Mouse (Mus musculus): ENCODE measurements around the gene Slc4a1ap.

Gene Slc4a1ap

DNA sequence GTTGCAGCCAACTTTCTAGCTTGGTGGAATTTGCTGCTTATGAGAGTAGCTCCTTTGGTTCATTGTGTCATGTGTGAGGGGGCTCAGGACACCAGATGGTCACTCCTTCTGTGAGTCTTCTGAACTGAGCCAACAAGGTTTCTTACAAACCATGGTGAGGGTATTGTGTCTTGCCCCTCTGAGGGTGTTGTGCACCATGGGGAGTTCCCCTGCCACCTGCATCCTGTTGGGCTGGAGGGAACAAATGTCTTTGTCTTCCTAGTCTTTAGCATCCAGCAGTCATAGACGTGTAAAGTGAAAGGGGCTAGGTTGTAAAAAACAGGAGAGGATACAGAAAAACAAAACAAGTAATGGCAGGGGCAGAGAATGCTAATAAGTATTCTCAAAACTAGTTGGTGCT, 32.6 kb downstream of the Slc4a1ap start:
- DNase-seq (ENCODE audit: low read depth, low spot score) = no peak
- Histone ChIP-seq H3K27me3 (ENCODE audit: control insufficient read depth, insufficient read depth, low read length, poor library complexity, severe bottlenecking) (no peaks in the 10 kb centered on the region), H3K36me3 (ENCODE audit: control insufficient read depth, insufficient read depth, low read length, poor library complexity, severe bottlenecking) (peaks cover 7% of the 10 kb centered on the region)

DNA sequence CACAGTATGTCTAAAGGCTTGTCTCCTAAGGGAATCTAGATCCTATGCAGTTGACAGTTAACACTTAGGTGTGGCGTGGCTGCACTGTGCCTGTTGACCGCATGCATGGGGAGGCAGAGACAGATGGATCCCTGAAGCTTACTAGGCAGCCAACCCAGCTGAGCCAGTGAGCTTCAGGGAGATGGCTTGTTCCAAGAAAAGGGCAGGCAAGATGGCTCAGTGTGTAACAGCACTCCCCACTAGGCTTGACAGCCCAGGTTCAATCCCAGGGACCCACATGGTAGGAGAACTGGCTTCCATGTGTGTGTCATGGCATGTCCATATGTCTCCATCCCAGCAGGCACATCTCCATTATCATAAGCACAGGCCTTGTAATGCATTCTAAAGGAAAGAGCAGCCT, 33.6 kb downstream of the Slc4a1ap start:
- Histone ChIP-seq H3K36me3 (ENCODE audit: control insufficient read depth, insufficient read depth, low read length, poor library complexity, severe bottlenecking) (peaks cover 7% of the 10 kb centered on the region), H3K27me3 (ENCODE audit: control insufficient read depth, insufficient read depth, low read length, poor library complexity, severe bottlenecking) (no peaks in the 10 kb centered on the region)
- no peak for DNase-seq (ENCODE audit: low read depth, low spot score)

DNA sequence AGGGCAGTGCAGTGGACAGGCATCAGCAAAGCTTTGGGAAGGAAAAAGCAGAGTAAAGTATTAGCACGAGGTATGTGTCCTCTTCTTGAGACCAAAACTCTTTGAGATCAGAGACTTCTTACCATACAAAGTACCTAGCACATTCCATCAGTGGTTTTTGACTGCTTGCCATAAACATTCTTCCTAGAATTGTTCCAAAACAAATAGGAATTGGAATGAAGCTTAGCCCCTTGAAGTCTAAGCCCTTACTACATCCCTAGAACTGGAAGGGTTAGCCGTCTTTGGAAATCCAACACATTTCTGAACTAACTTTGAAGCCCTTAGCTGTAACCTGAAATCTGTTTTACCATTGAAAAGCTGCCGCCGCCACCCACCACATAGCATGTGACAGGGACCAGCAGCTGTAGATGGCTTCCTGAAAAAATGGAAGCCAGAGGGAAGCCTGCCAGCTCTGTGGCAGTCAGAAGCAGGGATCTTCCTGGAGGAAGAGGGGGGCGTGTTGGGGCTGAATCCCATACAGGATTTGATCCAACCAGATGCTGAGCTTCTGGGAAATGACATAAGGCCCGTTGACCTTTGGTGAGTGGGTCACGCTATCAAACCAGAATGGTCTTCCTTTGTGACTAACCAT, 35.4 kb downstream of the Slc4a1ap start:
- no peaks in the 10 kb centered on the region for H3K27me3 ChIP-seq (ENCODE audit: control insufficient read depth, insufficient read depth, low read length, poor library complexity, severe bottlenecking)
- H3K36me3 ChIP-seq (ENCODE audit: control insufficient read depth, insufficient read depth, low read length, poor library complexity, severe bottlenecking) = peaks cover 2% of the 10 kb centered on the region; the same call in 1 of the 2 replicates
- no peak for DNase-seq (ENCODE audit: low read depth, low spot score)

DNA sequence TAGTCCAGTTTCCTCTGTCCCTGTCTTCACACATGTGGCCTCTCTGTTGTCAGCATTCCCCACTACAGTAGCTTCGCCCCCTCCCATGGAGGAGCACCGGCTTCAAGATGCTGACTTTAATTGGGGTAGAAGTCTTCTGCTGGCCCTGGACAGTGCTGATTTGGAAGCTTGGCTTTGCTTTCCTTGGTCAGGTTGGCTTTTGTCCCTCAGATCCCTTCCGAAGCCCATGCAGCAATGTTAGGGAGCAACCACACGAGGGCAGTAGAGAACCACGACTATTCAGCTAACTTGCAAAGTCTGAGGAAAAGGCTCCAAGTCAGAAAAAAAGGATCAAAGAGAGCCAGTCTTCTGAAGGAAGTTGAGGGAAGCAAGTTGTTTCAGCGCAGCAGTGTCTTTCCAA, 36.7 kb downstream of the Slc4a1ap start:
- H3K27me3 ChIP-seq (ENCODE audit: control insufficient read depth, insufficient read depth, low read length, poor library complexity, severe bottlenecking) = no peaks in the 10 kb centered on the region
- DNase-seq (ENCODE audit: low read depth, low spot score) = peak; percentile 80
- peaks cover 2% of the 10 kb centered on the region; the same call in 1 of the 2 replicates for H3K36me3 ChIP-seq (ENCODE audit: control insufficient read depth, insufficient read depth, low read length, poor library complexity, severe bottlenecking)

DNA sequence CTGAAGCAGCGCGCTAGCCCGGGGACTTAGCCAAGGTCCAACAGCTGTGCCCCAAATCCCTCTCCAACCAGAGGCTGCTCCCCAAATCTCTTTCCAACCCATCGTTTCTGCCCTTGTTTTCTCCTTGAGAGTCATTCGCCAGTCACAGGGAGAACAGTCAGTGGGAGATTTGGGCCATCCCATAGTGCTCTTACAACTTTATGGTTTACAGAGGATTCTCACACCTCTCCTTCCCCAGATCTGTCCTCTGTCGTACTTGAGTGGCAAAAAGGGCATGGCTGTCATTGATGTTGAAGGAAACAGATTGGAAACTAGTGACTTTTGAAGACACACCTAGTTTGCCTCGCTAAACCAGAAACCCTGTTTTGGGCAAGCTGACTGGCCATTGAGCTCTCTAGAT, 37.1 kb downstream of the Slc4a1ap start:
- DNase-seq (ENCODE audit: low read depth, low spot score) = no peak
- H3K36me3 ChIP-seq (ENCODE audit: control insufficient read depth, insufficient read depth, low read length, poor library complexity, severe bottlenecking) = peaks cover 2% of the 10 kb centered on the region; the same call in 1 of the 2 replicates
- H3K27me3 ChIP-seq (ENCODE audit: control insufficient read depth, insufficient read depth, low read length, poor library complexity, severe bottlenecking) = no peaks in the 10 kb centered on the region

DNA sequence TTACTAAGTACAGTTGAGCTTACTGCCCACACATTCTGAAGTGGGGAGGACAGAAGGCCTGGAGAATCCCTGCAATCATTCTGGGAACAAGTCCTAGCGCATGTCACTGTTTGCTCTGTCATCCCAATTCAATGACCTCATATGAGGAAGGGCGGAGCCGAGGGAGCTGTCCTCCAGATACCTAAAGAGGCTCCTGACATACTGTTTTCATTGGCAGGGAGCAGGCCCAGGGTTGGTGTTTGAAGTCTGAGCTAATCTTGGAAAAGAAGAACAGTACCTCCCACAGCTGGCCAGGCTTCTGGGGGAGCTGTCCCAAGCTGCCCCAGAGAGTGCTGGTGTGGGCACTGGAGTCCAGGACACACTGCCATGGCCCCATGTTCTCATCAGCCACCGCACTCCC, 38.2 kb downstream of the Slc4a1ap start:
- Histone ChIP-seq H3K27me3 (ENCODE audit: control insufficient read depth, insufficient read depth, low read length, poor library complexity, severe bottlenecking) (no peaks in the 10 kb centered on the region), H3K36me3 (ENCODE audit: control insufficient read depth, insufficient read depth, low read length, poor library complexity, severe bottlenecking) (peaks cover 2% of the 10 kb centered on the region; the same call in 1 of the 2 replicates)
- DNase-seq (ENCODE audit: low read depth, low spot score) = no peak

DNA sequence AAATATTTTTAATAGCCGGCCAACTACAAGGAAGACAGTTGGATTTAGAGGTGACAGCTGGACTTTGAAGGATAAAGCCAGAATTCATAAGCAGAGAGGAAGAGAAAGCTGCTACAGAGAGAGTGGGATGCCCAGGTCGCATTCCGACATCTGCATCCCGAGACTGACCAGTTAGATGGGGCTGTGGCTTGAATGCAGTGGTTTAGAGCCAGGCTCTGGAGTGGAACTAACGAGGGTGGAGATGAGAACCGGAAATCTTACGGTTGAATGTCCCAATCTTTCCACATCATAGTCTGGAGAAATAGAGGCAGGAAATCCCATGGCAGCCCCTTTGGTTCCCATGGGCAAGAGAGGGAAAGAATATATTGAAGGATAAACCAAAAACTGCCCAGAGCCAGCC, 39.2 kb downstream of the Slc4a1ap start:
- Histone ChIP-seq H3K27me3 (ENCODE audit: control insufficient read depth, insufficient read depth, low read length, poor library complexity, severe bottlenecking) (no peaks in the 10 kb centered on the region), H3K36me3 (ENCODE audit: control insufficient read depth, insufficient read depth, low read length, poor library complexity, severe bottlenecking) (peaks cover 2% of the 10 kb centered on the region; the same call in 1 of the 2 replicates)
- DNase-seq (ENCODE audit: low read depth, low spot score) = no peak

DNA sequence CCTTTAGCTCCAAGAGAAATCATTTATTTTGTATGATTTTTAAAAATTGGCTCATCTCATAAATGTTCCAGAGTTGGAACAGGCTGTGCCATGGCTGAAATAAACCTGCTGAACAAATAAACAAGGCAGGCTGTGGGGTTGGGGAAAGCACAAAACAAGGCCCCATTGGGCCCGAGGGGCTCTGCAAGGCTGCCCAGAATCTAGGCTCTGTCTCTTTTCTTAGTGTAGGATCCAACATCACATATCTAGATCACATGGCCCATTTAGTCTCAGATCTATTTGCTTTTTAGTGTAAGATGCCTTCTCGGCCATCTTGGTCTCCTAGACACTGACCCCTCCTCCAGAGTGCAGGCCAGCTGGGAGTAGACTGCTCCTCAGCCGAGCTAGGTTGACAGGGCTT, 39.7 kb downstream of the Slc4a1ap start:
- DNase-seq (ENCODE audit: low read depth, low spot score) = no peak
- H3K36me3 ChIP-seq (ENCODE audit: control insufficient read depth, insufficient read depth, low read length, poor library complexity, severe bottlenecking) = peaks cover 2% of the 10 kb centered on the region; the same call in 1 of the 2 replicates
- no peaks in the 10 kb centered on the region for H3K27me3 ChIP-seq (ENCODE audit: control insufficient read depth, insufficient read depth, low read length, poor library complexity, severe bottlenecking)

DNA sequence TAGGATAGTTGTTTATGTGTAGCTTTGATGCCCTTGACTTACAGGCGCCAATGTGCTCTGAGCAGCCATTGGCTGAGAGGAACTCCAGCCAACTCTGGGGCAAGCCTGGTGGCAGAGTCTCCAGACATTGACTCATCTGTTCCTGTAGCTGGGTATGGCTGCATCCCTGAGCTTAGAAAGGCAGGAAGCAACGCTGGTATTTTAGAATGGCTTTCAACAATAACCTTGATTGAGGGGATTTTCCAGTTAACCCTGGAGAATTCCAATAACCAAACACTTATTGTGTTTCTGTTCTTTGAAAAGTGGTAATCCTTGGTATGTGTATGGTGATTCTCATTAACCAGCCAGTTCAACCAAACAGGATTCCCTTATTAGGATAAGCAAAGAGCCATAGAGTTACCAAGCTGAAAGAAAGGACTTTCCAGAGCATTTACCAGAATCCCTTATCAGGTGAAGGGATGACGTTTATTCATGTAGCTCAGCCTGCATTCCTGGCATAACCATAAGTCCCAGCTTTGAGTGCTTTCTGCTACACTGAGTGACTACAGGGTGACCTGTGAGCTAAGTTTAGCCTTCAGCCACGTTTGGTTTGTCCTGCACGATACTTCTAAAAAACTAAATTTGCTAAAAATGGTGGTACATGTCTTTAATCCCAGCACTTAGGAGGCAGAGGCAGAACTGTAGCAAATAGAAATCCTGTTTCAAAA, 41.3 kb downstream of the Slc4a1ap start:
- H3K27me3 ChIP-seq (ENCODE audit: control insufficient read depth, insufficient read depth, low read length, poor library complexity, severe bottlenecking) = no peaks in the 10 kb centered on the region
- no peaks in the 10 kb centered on the region for H3K36me3 ChIP-seq (ENCODE audit: control insufficient read depth, insufficient read depth, low read length, poor library complexity, severe bottlenecking)
- DNase-seq (ENCODE audit: low read depth, low spot score) = no peak

DNA sequence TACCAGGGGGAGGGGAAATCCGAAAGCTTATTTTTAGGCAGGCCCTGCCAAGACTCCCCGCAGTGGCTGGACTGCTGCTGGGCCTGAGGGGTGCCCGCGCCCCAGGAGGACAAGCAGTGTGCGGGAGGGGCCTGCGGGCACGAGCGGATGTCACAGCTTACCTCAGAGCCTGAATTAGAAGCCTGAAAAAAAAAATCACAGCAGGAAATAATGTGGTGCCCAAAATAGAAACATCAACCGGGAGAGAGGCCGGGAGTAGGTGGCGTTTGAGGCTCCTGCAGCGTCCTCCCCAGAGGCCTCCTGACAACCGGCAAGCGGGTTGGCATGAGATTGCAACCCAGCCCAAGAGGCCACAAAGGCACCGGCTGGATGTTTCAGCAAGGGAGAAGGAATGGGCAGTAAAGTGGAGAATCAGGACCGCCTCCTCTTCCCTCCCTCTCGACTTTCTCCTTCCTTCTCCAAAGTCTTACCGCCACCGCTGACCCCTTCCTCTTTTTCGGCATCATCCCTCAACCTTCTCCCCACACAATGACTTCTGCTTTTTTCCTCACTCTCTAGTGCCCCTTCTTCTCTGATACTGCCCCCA, 44.3 kb downstream of the Slc4a1ap start:
- Histone ChIP-seq H3K27me3 (ENCODE audit: control insufficient read depth, insufficient read depth, low read length, poor library complexity, severe bottlenecking) (no peaks in the 10 kb centered on the region), H3K36me3 (ENCODE audit: control insufficient read depth, insufficient read depth, low read length, poor library complexity, severe bottlenecking) (no peaks in the 10 kb centered on the region)
- DNase-seq (ENCODE audit: low read depth, low spot score) = peak; percentile 42

DNA sequence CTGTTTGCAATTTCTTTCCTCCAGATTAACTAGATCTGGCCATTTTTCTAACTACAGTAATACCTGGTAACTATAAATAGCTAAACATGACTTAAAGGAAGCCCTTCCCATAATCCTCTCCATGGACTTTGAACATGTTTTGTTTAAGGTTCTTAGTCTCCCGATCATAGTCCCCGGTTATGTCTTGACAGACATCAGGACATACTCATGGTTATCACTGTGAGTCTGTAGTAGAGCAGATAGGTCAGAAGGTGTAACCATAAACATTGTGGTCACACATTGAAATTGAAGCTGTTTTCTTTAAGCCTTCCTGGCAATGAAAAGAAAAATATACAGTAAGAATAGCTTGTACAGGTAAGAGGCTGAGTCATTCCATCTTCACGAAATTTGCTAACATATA, 46.9 kb downstream of the Slc4a1ap start:
- no peaks in the 10 kb centered on the region for H3K36me3 ChIP-seq (ENCODE audit: control insufficient read depth, insufficient read depth, low read length, poor library complexity, severe bottlenecking)
- no peaks in the 10 kb centered on the region for H3K27me3 ChIP-seq (ENCODE audit: control insufficient read depth, insufficient read depth, low read length, poor library complexity, severe bottlenecking)
- DNase-seq (ENCODE audit: low read depth, low spot score) = no peak

DNA sequence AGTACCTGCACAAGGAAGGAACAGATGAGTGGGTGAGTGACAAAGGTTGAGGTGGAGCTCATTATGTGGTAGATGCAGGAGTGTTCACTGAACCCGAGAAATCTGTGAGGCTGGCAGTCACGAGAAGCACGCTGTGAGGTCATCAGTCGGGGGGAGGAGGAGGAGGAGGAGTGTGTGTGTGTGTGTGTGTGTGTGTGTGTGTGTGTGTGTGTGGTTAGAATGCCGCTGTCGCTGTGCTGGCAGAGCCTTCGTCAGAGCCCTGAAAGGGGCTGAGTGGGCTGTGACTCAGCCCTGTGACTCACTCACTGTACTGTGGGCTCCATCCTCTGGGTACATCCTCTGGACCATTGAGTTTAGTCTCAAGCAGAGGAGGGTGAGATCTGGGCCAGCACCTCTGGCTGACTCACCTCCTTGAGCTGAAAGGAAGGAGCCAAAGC, 49.8 kb downstream of the Slc4a1ap start:
- no peaks in the 10 kb centered on the region for H3K36me3 ChIP-seq (ENCODE audit: control insufficient read depth, insufficient read depth, low read length, poor library complexity, severe bottlenecking)
- DNase-seq (ENCODE audit: low read depth, low spot score) = peak; percentile 46

DNA sequence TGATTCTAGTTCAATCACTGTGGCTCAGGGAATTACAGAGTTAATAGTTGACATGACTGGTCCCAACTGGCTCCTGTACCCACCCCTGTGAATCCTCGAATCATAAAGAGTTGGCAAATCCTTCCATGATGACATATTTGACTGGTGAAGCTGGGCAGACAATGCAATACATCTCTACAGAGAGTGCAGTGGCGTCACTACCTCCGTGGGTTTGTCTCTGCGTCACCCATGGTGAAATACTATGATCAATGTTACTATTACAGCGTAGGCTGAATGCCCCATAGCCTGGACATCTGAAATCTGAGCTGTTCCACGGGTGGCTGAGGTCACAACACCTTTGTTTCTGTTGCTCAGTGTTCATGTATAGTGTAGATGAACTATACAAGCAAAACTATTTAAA, 54.5 kb downstream of the Slc4a1ap start:
- Histone ChIP-seq H3K27me3 (ENCODE audit: control insufficient read depth, insufficient read depth, low read length, poor library complexity, severe bottlenecking) (no peaks in the 10 kb centered on the region), H3K36me3 (ENCODE audit: control insufficient read depth, insufficient read depth, low read length, poor library complexity, severe bottlenecking) (no peaks in the 10 kb centered on the region)
- DNase-seq (ENCODE audit: low read depth, low spot score) = no peak

More for the DNA sequence above, 49.8 kb downstream of the Slc4a1ap start:
- H3K27me3 ChIP-seq (ENCODE audit: control insufficient read depth, insufficient read depth, low read length, poor library complexity, severe bottlenecking) = no peaks in the 10 kb centered on the region

DNA sequence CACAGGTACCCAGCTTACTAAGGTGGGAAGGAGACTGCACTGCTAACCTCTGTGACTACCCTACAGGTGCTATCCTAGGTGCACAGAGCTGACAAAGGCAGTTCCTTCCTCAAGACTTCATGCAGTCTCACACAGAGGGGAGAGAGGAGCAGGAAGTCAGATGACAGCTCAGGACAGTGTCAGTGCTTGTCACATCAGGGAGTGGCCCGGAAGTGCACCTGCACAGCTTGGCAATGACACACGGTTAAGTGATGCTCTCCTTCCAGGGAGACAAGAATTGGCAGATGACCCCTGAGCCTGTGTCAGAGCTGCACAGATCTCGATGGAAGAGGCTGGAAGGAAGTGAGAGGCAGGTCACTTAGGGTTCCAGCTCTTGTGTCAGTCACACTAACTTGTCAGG, 55.1 kb downstream of the Slc4a1ap start:
- no peak for DNase-seq (ENCODE audit: low read depth, low spot score)
- no peaks in the 10 kb centered on the region for H3K36me3 ChIP-seq (ENCODE audit: control insufficient read depth, insufficient read depth, low read length, poor library complexity, severe bottlenecking)

DNA sequence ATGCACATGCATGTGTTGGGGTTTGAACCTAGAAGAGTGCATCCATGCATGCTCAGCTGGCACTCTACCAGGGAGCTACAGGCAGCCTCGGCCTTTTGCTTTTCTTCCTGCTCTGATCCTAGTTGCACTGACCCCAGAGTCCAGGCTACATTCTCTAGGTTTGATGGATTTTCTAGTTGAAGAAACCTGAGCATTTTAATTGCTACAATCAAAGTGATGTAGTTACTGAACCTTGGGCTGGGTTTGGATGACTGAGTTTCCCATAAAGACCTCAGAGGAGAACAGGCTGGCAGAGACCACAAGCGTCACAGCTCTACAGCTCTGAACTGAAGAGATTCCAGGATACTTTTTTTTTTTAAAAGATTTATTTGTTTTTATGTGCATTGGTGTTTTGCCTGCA, 56.5 kb downstream of the Slc4a1ap start:
- H3K36me3 ChIP-seq (ENCODE audit: control insufficient read depth, insufficient read depth, low read length, poor library complexity, severe bottlenecking) = no peaks in the 10 kb centered on the region
- H3K27me3 ChIP-seq (ENCODE audit: control insufficient read depth, insufficient read depth, low read length, poor library complexity, severe bottlenecking) = no peaks in the 10 kb centered on the region
- no peak for DNase-seq (ENCODE audit: low read depth, low spot score)

More for the DNA sequence above, 55.1 kb downstream of the Slc4a1ap start:
- no peaks in the 10 kb centered on the region for H3K27me3 ChIP-seq (ENCODE audit: control insufficient read depth, insufficient read depth, low read length, poor library complexity, severe bottlenecking)

Data from splenic B cell, adult 2 months (primary cell).